Mouse (Mus musculus): ENCODE measurements around the gene Cd248. TPM values are rescaled to one million over a fixed set of nuclear protein-coding genes. Genes with fewer than 3 reads are reported as not detected.

The Cd248 gene
- polyA plus RNA-seq, 1 experiment from 2014 or later: 138 TPM

DNA sequence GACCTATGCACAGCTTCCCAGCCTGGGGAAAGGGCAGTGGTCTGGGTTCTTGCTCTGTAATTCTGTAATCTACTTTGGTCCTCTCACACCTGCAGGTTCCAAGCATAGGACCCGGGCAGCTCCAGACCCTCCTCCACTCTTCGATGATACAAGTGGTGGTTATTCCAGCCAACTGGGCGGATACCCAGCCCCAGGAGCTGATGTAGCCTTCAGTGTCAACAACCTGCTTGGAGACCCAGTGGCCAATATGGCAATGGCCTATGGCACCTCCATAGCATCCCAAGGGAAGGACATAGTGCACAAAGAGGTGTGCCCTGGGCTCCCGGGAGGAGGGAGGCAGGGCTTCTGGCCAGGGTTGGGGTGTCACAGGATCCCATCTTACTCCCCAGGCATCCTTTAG, 21.4 kb downstream of the Cd248 start:
- H3K9me3 ChIP-seq (ENCODE audit: control insufficient read depth, low read length): no peaks in the 10 kb centered on the region
- WGBS: 97% methylated on average over 4 of the region's 4 CpGs
- peak overlapping the region; percentile 78 for H3K9ac ChIP-seq (ENCODE audit: low read depth, low read length)
- peak overlapping the region; percentile 77 for H3K4me3 ChIP-seq (ENCODE audit: low read depth, low read length)
- peak overlapping the region; percentile 85 for H3K4me2 ChIP-seq (ENCODE audit: low read depth, low read length)
- H3K36me3 ChIP-seq (ENCODE audit: control insufficient read depth, insufficient read depth, low read length): peaks cover 46% of the 10 kb centered on the region
- peaks cover 10% of the 10 kb centered on the region for H3K4me1 ChIP-seq (ENCODE audit: control insufficient read depth, insufficient read depth, low read length)
- no peak overlapping the region for H3K27ac ChIP-seq (replicated peaks; ENCODE audit: low read depth, low read length)
- H3K27me3 ChIP-seq (replicated peaks; ENCODE audit: control insufficient read depth, insufficient read depth, low read length): peaks cover 22% of the 10 kb centered on the region
- DNase-seq (ENCODE audit: low spot score): no peak
- no peak for ATAC-seq (ENCODE audit: low read depth)

DNA sequence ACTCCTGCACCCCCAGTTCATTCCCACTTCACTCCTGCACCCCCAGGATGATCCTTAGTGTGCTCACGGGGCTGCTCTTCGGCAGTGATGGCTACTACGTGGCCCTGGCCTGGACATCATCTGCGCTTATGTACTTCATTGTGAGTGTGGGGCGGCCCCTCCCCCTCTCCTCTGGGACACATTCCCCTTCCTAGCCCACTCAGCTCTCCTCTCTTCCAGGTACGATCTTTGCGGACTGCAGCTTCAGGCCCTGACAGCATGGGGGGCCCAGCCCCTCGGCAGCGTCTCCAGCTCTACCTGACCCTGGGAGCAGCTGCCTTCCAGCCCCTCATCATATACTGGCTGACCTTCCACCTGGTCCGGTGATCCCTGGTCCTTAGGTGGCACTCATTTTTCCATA, 24.2 kb downstream of the Cd248 start:
- H3K4me3 ChIP-seq (ENCODE audit: low read depth, low read length): no peak overlapping the region
- H3K9me3 ChIP-seq (ENCODE audit: control insufficient read depth, low read length): no peaks in the 10 kb centered on the region
- H3K27me3 ChIP-seq (replicated peaks; ENCODE audit: control insufficient read depth, insufficient read depth, low read length): no peaks in the 10 kb centered on the region; the same call in 1 of the 2 replicates
- WGBS: 85% methylated on average over 10 of the region's 10 CpGs
- H3K4me1 ChIP-seq (ENCODE audit: control insufficient read depth, insufficient read depth, low read length): peaks cover 30% of the 10 kb centered on the region
- H3K27ac ChIP-seq (replicated peaks; ENCODE audit: low read depth, low read length): no peak overlapping the region
- H3K4me2 ChIP-seq (ENCODE audit: low read depth, low read length): no peak overlapping the region
- H3K36me3 ChIP-seq (ENCODE audit: control insufficient read depth, insufficient read depth, low read length): peaks cover 46% of the 10 kb centered on the region
- no peak for DNase-seq (ENCODE audit: low spot score)
- no peak overlapping the region for H3K9ac ChIP-seq (ENCODE audit: low read depth, low read length)
- no peak for ATAC-seq (ENCODE audit: low read depth)

DNA sequence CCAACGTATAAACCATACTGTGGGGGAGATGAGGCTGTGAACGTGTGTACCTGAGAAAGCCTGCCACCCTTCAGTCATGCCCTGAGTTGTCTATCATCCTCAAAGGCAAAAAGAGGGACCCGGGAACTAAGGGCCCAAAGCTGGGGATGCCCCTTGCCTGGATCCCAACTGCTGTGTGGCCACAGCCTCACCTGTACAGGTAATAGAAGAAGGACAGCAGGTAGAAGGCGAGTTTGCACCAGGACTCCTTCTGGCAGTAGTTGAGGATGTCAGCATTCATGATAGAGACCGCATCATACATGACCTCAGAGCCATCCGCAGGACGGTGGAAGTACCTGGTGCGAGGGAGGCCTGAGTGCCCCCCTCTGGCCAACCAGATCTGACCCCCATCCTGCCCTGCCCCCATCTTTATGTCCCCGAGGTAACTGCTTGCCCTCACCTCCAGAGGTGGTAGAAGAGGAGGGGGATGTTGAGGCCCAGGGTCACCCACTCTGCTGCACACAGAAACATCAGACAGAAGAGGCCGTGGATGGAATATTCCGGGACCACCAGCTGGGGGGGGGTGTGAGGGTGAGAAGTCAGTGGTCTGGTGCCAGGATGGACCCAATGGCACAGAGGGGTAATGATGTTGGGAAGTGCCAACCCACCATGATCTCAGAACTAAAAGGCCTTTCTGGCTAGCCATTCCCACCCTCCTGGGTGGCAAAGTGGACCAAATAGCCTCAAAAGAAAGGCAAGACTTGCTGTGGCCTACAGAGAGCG, 25.8 kb downstream of the Cd248 start:
- H3K27ac ChIP-seq (replicated peaks; ENCODE audit: low read depth, low read length): no peak overlapping the region
- WGBS: 71% methylated on average over 12 of the region's 12 CpGs
- peaks cover 29% of the 10 kb centered on the region for H3K4me1 ChIP-seq (ENCODE audit: control insufficient read depth, insufficient read depth, low read length)
- no peak for DNase-seq (ENCODE audit: low spot score)
- no peak for ATAC-seq (ENCODE audit: low read depth)
- peaks cover 46% of the 10 kb centered on the region for H3K36me3 ChIP-seq (ENCODE audit: control insufficient read depth, insufficient read depth, low read length)
- H3K4me3 ChIP-seq (ENCODE audit: low read depth, low read length): no peak overlapping the region
- no peaks in the 10 kb centered on the region for H3K9me3 ChIP-seq (ENCODE audit: control insufficient read depth, low read length)
- no peaks in the 10 kb centered on the region for H3K27me3 ChIP-seq (replicated peaks; ENCODE audit: control insufficient read depth, insufficient read depth, low read length)
- peak overlapping the region; percentile 32; the same call in 1 of the 2 replicates for H3K9ac ChIP-seq (ENCODE audit: low read depth, low read length)
- H3K4me2 ChIP-seq (ENCODE audit: low read depth, low read length): peak overlapping the region; percentile 25; the same call in 1 of the 2 replicates

DNA sequence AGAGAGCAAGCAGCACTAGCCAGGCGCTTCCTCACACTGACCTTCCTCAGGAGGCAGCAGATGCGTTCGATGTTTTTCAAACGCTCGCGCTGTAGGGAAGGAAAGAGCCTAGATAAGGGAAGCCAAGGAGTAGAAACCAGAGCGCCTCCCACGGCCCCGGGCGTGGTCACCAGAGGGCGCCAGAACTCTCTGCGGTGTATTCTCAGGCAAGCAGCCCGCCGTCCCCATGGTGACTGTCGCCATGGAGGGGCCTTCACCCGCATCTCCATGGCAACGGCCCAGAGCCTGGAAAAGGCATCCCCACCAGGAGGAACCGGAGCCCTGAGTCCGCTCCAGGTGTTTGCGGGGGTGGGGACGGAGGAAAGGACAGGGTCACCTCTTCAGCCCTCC, 26.4 kb downstream of the Cd248 start:
- Histone ChIP-seq H3K4me3 (ENCODE audit: low read depth, low read length) (no peak overlapping the region), H3K27me3 (replicated peaks; ENCODE audit: control insufficient read depth, insufficient read depth, low read length) (no peaks in the 10 kb centered on the region), H3K36me3 (ENCODE audit: control insufficient read depth, insufficient read depth, low read length) (peaks cover 46% of the 10 kb centered on the region), H3K4me2 (ENCODE audit: low read depth, low read length) (peak overlapping the region; percentile 25; the same call in 1 of the 2 replicates), H3K9me3 (ENCODE audit: control insufficient read depth, low read length) (no peaks in the 10 kb centered on the region), H3K9ac (ENCODE audit: low read depth, low read length) (peak overlapping the region; percentile 32; the same call in 1 of the 2 replicates), H3K27ac (replicated peaks; ENCODE audit: low read depth, low read length) (no peak overlapping the region; the same call in 1 of the 2 replicates), H3K4me1 (ENCODE audit: control insufficient read depth, insufficient read depth, low read length) (peaks cover 31% of the 10 kb centered on the region)
- peak; percentile 74 for ATAC-seq (ENCODE audit: low read depth)
- WGBS: 0% methylated on average over 21 of the region's 21 CpGs
- DNase-seq (ENCODE audit: low spot score): peak; percentile 95

DNA sequence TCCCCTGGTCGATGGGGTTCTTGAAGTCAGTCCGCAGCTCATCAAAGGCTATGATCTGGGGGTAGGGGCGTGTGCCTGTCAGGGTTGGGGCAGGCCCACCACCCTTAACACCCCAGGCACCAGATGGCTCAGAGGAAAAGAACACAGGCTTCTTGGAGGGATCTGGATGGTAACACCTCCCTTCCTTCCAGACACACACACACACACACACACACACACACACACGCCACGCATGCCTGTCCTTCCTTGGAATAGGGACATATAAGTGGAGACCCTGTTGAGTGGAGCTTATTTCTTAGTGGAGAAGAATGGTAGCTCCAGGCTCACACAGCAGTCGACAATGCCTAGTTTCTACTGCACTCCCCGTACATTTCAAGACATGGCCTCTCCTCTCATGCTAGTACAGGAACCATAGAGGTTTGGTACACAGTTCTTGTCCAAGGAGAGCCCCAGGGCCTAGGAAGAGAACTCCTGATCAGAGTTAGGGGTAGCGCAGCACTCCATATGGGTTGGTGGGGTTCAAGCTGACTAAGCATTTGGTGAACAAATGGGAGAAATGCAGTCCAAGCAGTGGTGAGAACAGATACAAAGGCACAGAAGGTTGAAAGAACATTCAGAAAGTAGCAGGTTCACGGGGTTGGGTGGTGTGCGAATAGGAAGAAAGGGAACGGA, 27.0 kb downstream of the Cd248 start:
- DNase-seq (ENCODE audit: low spot score) (no peak), ATAC-seq (ENCODE audit: low read depth) (peak; percentile 9; the same call in 1 of the 2 replicates)
- Histone ChIP-seq H3K27ac (replicated peaks; ENCODE audit: low read depth, low read length) (no peak overlapping the region; the same call in 1 of the 2 replicates), H3K9me3 (ENCODE audit: control insufficient read depth, low read length) (no peaks in the 10 kb centered on the region), H3K36me3 (ENCODE audit: control insufficient read depth, insufficient read depth, low read length) (peaks cover 46% of the 10 kb centered on the region), H3K4me2 (ENCODE audit: low read depth, low read length) (peak overlapping the region; percentile 25; the same call in 1 of the 2 replicates), H3K4me3 (ENCODE audit: low read depth, low read length) (no peak overlapping the region), H3K4me1 (ENCODE audit: control insufficient read depth, insufficient read depth, low read length) (peaks cover 28% of the 10 kb centered on the region), H3K9ac (ENCODE audit: low read depth, low read length) (no peak overlapping the region), H3K27me3 (replicated peaks; ENCODE audit: control insufficient read depth, insufficient read depth, low read length) (no peaks in the 10 kb centered on the region)
- 42% methylated on average over 11 of the region's 11 CpGs for WGBS

DNA sequence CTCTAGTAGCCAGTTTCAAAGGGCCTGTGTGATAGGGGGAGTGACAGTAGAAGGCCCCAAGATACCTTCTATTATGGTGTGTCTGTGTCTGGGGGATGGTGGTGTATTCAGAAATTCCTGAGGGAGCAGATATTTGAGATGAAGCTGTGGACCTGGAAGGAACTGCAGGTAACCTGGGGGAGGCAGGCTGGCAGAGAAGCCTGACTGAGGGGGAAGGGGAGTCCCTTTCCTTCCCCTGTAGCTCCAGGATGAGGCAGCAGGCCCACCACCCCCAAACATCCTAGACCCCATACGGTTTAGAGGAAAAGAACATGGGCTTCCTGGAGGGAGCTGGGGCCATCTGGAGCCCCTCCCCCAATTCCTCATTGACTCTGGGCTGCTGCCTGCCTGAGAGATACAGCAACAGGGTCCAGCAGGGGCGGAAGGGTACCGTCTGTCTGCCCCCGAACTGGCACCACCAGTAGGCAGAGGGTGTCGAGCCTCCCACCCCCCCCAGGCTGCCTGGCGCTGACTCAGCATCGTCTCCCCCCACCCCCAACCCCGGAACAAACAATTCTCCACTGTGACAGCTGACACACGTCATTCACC, 28.1 kb downstream of the Cd248 start:
- no peak overlapping the region for H3K4me3 ChIP-seq (ENCODE audit: low read depth, low read length)
- ATAC-seq (ENCODE audit: low read depth) (no peak), DNase-seq (ENCODE audit: low spot score) (no peak)
- no peaks in the 10 kb centered on the region for H3K27me3 ChIP-seq (replicated peaks; ENCODE audit: control insufficient read depth, insufficient read depth, low read length)
- H3K4me1 ChIP-seq (ENCODE audit: control insufficient read depth, insufficient read depth, low read length): peaks cover 28% of the 10 kb centered on the region
- peaks cover 46% of the 10 kb centered on the region for H3K36me3 ChIP-seq (ENCODE audit: control insufficient read depth, insufficient read depth, low read length)
- H3K9ac ChIP-seq (ENCODE audit: low read depth, low read length): no peak overlapping the region
- no peaks in the 10 kb centered on the region for H3K9me3 ChIP-seq (ENCODE audit: control insufficient read depth, low read length)
- H3K4me2 ChIP-seq (ENCODE audit: low read depth, low read length): peak overlapping the region; percentile 97
- H3K27ac ChIP-seq (replicated peaks; ENCODE audit: low read depth, low read length): no peak overlapping the region
- WGBS: 8% methylated on average over 6 of the region's 9 CpGs

DNA sequence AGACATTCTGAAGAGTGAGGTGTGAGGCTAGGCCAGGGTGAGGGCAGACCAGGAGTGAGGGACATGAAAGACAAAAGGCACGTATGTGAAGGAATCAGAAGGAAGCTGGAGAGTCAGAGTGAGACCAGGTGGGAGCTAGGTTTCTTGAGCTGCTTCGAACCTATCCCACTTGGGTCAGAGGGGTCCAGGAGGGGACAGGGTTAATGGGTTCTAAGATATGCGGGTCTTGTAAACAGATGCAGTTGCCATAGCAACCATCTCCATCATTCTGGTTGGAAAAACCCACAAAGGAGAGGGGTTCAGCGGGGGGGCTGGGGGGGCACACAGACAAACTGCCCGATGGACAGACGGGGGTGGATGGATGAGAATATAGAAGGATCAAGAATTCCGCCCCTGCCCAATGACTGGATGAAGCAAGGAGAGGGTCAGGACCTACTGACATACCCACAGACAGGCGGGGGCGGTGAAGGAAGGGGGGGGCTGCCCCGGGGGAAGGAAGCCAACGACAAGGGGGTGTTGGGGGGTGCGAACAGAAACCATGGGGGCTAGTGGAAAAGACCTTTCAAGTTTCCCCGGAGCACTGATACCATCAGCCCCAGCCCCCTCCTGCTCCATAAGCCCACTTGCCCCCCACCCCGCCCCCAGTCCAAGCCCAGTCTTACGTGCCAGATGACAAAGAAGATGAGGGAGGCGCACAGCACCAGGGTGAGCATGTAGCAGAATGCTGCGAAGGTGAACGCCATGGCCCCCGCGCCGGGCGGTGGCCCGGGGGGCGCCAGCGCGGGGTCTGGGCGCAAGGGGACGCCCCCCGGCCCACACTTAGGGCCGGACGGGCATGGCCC, 29.9 kb downstream of the Cd248 start:
- peak; percentile 9; the same call in 1 of the 2 replicates for ATAC-seq (ENCODE audit: low read depth)
- Histone ChIP-seq H3K27ac (replicated peaks; ENCODE audit: low read depth, low read length) (peak overlapping the region; percentile 65; the same call in 1 of the 2 replicates), H3K4me1 (ENCODE audit: control insufficient read depth, insufficient read depth, low read length) (peaks cover 28% of the 10 kb centered on the region)

More for the DNA sequence above, 29.9 kb downstream of the Cd248 start:
- peak overlapping the region; percentile 89 for H3K9ac ChIP-seq (ENCODE audit: low read depth, low read length)
- 4% methylated on average over 15 of the region's 31 CpGs for WGBS
- H3K4me3 ChIP-seq (ENCODE audit: low read depth, low read length): peak overlapping the region; percentile 73
- H3K36me3 ChIP-seq (ENCODE audit: control insufficient read depth, insufficient read depth, low read length): peaks cover 43% of the 10 kb centered on the region
- H3K9me3 ChIP-seq (ENCODE audit: control insufficient read depth, low read length): no peaks in the 10 kb centered on the region
- H3K27me3 ChIP-seq (replicated peaks; ENCODE audit: control insufficient read depth, insufficient read depth, low read length): no peaks in the 10 kb centered on the region
- H3K4me2 ChIP-seq (ENCODE audit: low read depth, low read length): peak overlapping the region; percentile 97
- DNase-seq (ENCODE audit: low spot score): no peak
